Mouse (Mus musculus): ENCODE results near the gene Coro7. TPM values are rescaled to one million over a fixed set of nuclear protein-coding genes. Genes with fewer than 3 reads are reported as not detected.

The Coro7 gene
- polyA plus RNA-seq, 1 experiment = 42.9 TPM

DNA sequence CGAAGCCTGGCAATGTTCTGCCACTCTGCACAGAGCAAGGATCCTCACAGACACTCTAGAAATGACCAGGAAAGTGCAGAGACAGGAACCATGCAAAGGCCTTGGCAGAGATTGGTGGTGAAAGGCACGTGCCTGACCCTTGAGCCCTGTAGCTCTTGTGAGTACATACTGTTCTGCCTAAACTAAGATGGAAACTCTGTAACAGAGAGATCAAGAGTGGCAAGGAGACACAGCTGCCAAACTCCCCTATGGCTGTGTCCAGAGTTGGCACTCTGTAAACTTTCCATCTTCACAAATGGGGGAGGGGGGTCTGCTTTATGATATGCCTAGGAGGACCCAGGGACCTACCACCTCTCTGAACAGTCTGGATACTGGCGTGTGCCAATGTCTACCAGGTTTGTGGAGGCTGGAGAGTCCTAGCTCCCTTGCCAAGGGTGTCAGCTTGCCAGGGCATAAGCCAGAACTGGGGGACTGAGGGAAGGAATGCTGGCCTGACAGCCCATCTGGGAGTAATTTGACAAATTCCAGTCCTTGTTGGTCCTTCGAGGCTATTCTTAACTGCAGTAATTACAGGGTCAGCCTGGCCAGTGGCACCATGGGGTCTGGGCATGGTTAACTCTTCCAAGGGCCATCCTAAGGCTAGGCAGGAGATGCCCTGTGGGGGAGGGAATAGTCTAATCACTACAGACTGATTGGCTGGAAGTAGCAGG lies 26.7 kb downstream of the Coro7 start:
- 70% methylated on average over 4 of the region's 4 CpGs for WGBS
- DNase-seq (ENCODE audit: low read depth, low spot score) = no peak

- 83% methylated on average over 7 of the region's 7 CpGs for WGBS
- DNase-seq (ENCODE audit: low read depth, low spot score) = no peak
Observed at GRCm38 (mm10) chr16:4651624-4652023, 28.0 kb downstream of the Coro7 start.

DNA sequence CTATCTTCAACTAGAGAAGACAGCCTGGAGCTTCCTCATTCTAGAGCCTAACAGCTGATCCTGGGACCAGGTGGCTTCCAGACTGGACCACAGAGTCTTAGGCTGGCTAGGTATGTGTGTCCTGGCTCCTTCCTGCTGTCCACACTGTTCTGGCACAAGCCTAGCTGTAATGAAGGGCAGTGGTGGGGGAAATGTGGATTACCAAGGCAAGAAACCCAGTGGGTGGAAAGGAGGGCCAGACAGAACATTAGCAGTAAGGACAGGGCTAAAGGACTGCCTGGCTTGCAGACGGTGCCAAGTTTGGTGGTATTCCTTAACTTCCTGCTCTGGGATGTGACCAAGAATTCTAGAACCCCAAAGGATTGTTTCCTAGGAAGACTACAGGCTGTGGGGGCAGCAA lies 28.5 kb downstream of the Coro7 start:
- WGBS = 80% methylated on average over 1 of the region's 1 CpGs

GRCm38 (mm10) chr16:4650161-4650560 lies 29.4 kb downstream of the Coro7 start:
- 97% methylated on average over 3 of the region's 3 CpGs for WGBS
- DNase-seq (ENCODE audit: low read depth, low spot score) = no peak

More for the DNA sequence above, 28.5 kb downstream of the Coro7 start:
- no peak for DNase-seq (ENCODE audit: low read depth, low spot score)

- 90% methylated on average over 11 of the region's 11 CpGs for WGBS
Observed at GRCm38 (mm10) chr16:4649692-4650091, 29.9 kb downstream of the Coro7 start.

GRCm38 (mm10) chr16:4649211-4649610 lies 30.4 kb downstream of the Coro7 start:
- no peak for DNase-seq (ENCODE audit: low read depth, low spot score)
- 91% methylated on average over 5 of the region's 5 CpGs for WGBS

More at GRCm38 (mm10) chr16:4649692-4650091, 29.9 kb downstream of the Coro7 start:
- DNase-seq (ENCODE audit: low read depth, low spot score) = no peak

DNA sequence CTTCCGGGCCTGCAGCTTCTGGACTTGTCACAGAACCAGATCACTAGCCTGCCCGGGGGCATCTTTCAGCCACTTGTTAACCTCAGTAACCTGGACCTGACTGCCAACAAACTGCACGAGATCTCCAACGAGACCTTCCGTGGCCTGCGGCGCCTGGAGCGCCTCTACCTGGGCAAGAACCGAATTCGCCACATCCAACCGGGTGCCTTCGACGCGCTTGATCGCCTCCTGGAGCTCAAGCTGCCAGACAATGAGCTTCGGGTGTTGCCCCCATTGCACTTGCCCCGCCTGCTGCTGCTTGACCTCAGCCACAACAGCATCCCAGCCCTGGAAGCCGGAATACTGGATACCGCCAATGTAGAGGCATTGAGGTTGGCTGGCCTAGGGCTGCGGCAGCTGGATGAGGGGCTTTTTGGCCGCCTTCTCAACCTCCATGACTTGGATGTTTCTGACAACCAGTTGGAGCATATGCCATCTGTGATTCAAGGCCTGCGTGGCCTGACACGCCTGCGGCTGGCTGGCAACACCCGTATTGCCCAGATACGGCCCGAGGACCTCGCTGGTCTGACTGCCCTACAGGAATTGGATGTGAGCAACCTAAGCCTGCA lies 31.1 kb downstream of the Coro7 start:
- 87% methylated on average over 28 of the region's 28 CpGs for WGBS
- DNase-seq (ENCODE audit: low read depth, low spot score) = no peak

DNA sequence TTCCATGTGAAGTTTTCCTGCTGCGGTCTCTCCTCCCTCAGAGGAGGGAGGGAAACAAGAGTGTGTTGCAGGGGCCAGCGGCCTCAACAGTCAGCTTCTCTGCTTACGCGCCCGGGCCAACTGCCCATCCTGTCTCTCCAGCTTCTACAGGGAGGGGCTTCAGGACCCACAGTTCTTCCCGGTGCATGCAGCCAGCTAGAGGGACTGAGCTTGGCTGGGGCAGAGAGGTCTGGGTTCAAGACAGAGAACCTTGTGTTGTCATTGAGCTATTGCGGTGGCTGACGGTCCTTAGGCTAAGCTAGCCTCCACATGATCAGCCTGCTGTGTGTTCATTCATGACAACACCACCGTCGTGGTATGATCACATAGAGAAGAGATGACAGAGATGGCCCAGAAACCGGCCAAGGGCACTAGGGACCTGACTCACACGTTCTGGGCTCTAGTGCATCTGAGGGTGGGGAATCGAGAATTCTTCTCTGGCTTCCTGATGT lies 31.9 kb downstream of the Coro7 start:
- DNase-seq (ENCODE audit: low read depth, low spot score) = no peak
- 67% methylated on average over 13 of the region's 13 CpGs for WGBS

DNA sequence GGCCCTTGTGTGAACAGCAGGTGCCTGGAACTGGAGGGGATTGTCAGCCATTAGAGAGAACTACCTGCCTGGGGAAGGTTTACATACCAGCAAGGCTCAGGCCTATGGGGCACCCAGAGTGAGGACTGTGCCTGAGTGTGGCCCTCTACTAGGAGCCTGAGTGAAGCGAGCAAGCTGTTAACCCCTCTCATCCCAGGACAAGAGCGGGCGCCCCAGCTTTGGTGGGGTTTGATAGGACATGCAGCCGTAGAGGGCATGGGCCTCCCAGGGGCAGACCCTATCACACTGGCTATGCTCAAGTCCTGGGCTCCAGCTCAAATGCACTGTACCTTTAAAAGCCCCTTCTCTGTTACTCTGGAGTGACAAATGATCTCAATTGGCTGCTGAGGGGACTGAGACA lies 32.7 kb downstream of the Coro7 start:
- no peak for DNase-seq (ENCODE audit: low read depth, low spot score)
- WGBS = 88% methylated on average over 4 of the region's 4 CpGs

DNA sequence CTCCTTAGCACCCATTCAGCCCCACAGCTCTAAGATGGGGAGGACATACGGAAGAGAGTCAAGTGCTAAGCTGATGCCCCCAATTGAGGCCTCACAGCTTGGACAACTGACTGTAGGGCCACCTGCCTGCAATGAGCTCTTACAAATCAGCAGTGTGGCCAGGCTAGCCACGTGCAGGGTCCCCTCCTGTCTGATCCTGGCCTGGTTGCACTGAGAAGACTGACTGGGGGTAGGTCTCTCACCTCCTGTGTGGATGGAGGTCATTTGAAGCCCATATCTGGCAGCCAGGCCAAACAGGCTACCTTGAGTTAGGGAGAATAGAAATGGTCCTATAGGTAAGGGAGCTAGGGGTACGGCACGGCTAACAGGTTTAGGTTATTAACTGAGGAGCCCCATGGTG lies 33.7 kb downstream of the Coro7 start:
- 83% methylated on average over 4 of the region's 4 CpGs for WGBS
- no peak for DNase-seq (ENCODE audit: low read depth, low spot score)

DNA sequence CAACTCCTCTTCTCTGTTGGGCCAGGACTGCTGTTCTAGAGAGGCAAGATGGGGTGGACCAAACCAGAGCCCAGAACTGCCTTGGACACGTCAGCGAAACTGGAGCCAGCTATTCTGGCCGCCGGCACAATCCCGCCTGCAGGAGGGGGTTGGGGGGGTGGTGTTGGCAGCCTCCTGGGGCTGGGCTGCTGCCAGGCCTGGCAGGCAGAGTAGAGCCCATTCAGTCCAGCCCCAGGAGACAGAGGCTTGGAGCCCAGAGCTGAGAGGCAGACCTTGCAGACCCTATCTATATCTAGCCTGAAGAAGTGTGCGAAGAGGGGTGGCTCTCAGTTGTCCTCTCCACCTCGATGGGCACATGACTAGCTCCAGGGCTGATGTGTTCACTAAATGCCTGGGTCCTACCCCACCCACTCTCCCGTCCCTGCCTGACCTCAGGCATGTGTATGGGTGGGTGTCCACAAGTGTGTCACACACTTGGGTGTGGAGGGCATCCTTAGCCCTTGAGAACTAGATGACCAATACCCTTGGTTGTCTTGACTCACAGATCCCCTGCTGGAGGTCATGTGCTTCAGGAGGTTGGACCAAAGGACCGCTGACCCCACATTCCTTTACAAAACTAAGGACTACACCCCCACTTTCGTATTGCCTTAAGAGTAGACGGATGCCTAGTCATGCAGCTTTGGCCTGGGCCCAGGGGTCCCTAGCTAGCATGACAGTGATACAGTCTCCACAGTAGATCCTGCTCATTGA lies 35.7 kb downstream of the Coro7 start:
- no peak for DNase-seq (ENCODE audit: low read depth, low spot score)
- 47% methylated on average over 11 of the region's 11 CpGs for WGBS

DNA sequence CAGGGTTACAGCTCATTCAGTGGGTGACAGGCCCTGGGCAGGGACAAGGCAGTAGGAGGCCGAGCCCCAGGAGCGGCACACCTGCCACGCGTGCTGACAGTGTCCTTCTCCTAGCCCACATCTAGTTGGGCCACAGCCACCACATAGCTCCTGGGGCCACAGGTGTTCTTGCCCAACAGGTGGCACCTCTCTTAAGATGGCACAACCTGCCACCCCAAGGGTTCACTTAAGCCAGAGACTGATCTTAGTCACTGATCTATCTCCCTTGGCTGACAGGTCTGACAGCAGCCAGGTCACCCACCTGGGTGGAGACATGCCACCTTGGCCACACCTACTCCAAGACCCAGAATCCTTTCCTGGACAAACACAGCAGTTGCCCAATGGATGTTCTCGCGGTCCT lies 36.6 kb downstream of the Coro7 start:
- no peak for DNase-seq (ENCODE audit: low read depth, low spot score)
- WGBS = 46% methylated on average over 6 of the region's 6 CpGs

DNA sequence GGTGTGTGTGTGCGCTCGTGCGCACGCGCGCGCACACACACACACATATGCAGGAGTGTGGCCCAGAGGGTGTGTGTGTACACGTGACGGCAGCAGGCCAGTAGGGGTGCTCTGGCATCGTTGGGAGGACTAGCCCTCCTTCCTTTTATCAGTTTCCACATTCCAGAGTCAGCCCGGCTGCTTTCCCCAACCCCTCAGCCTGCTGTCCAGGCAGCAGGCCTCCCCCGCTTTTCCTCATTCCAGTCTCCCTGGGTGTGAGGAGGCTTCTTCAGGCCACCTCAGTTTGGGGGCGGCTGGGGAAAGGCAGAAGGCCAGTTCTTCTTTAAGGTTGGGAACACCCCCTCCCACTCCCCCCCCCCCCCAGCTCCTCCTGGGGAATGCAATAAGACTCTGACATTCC lies 37.4 kb downstream of the Coro7 start:
- no peak for DNase-seq (ENCODE audit: low read depth, low spot score)
- 66% methylated on average over 13 of the region's 13 CpGs for WGBS

GRCm38 (mm10) chr16:4641119-4641838 lies 38.3 kb downstream of the Coro7 start:
- no peak for DNase-seq (ENCODE audit: low read depth, low spot score)
- WGBS = 37% methylated on average over 3 of the region's 3 CpGs

DNA sequence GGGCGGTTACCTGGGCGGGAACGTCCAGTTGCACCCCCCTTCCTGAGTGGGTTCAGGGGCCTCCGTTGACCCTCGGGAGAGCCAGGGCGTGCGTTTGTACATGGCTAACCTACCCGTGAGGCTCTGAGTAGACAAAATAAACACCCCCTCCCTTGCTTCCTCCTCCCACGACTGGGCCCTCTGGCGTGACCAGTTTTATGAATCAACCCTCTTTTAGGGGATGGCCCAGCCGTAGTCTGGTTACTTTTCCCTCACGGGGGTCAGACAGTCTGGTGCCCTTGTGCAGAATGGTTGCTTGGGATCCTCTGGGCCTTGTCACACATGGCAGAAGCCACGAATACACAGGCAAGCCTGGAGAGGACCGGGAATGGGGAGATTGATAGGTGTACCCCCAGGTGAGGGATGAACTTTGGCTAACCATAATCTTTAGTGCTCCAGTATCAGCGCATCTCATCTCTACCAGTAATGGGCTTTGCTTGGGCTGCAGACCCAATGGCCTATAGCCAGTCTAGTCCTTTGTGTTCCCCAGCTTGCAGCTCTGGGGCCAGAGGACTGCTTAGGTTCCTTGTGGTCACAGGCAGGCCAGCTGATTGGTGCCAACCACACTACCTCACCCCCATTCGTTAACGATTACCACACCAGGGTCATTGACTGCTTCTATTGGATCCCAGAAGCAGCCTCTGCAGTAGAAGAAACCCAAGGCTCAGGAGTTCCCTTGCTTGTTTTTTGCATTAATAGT lies 39.1 kb downstream of the Coro7 start:
- WGBS = 3% methylated on average over 17 of the region's 17 CpGs
- DNase-seq (ENCODE audit: low read depth, low spot score) = peak; percentile 47

DNA sequence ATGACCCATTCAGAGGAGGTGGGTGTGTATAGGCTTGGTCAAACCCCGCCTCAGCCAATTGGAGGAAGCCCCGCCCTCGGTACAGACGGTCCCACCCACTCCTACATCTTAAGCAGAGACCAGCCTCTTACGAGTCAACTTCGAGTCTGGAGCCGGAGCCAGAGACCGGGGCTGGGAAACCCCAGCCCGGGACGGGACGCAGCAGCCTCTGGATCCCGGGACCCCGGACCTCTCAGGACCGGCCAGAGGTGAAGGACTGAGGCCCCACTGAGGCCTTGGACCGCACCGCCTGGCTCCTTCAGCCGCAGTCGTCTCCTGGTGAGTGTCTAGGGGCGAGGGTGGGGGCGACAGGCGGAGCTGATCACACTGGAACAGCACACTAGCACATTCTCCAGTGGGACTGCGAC lies 39.7 kb downstream of the Coro7 start, which contains the start of the genes Vasn and Dnaja3:
Vasn (plus strand) TSS at position 111 of the 407 bp plus-strand sequence.
Dnaja3 (plus strand) TSS at position 159 of the 407 bp plus-strand sequence.
- peak; percentile 67 for DNase-seq (ENCODE audit: low read depth, low spot score)
- WGBS = 5% methylated on average over 22 of the region's 22 CpGs

GRCm38 (mm10) chr16:4638891-4639390 lies 40.6 kb downstream of the Coro7 start:
- WGBS = 88% methylated on average over 3 of the region's 3 CpGs
- DNase-seq (ENCODE audit: low read depth, low spot score) = no peak

GRCm38 (mm10) chr16:4635760-4636159 lies 43.8 kb downstream of the Coro7 start:
- WGBS = 80% methylated on average over 4 of the region's 4 CpGs
- no peak for DNase-seq (ENCODE audit: low read depth, low spot score)

DNA sequence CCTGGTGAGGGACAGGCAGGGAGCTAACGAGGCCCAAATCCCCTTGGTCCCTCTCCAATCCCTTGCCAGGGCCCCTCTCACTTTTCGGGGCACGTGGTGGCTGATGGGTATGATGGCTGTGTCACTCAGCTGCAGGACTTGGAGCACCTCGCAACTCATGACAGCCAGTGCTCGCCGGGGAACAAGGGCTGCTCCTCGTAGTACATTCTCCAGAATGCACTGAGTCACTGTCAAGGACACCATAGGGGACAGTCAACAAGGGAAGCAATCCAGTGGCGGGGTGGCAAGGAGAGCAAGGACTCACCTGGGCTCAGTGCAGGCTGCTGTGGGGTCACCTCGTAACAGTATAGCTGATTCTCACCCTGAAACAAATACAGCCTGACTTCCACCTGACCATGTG lies 44.9 kb downstream of the Coro7 start:
- WGBS = 88% methylated on average over 9 of the region's 9 CpGs
- DNase-seq (ENCODE audit: low read depth, low spot score) = no peak
